Mouse (Mus musculus): Measurements from ENCODE around the gene Serpina3n. TPM values are rescaled to one million over a fixed set of nuclear protein-coding genes. Genes with fewer than 3 reads are reported as not detected.
"Not testable (repeated sequence)": the region's sequence is repeated elsewhere in the genome, so short reads cannot be mapped to it uniquely, and the experiment has no call there.

Serpina3n gene
- total RNA-seq, 2 experiments from 2014 or later = not detected

DNA sequence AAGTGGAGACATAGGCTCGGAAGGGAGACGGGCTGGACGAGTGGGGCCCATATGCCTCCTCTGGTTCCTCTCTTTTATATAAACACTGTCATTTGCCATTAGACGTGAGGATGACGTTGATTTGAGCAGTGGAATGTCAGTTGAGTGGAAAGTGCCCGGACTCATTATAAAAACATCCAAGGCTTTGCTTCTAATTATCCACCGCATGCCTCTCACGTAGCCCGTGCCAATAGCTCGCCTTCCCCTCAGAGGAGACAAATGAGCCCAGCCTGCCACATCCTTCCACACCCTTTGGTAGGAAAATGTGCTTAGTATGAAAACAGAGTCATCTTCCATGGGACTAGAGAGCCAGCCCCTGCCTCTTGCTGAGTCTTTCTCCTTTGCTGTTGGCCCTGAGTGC lies 24.8 kb downstream of the Serpina3n start:
- ATAC-seq (replicated peaks; ENCODE audit: poor library complexity, severe bottlenecking) = no peak

DNA sequence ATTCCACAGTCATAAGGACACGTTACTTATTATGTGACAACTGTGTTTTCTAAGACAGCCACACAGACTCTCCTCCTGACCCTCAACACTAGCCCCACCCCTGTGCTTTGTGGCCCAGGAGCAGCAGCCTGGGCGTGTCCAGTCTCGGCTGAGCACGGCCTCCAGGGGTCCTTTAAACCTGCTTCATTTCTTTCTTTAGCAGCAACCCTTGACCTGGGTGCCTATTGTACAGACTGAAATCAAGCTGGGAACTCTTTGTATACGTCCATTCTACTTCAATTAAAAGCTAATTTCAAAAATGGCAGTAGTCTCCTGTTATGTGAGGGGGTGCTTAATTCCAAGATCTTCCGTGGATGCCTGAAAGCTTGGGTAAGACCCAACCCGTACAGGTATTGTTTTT lies 26.7 kb downstream of the Serpina3n start:
- no peak for ATAC-seq (replicated peaks; ENCODE audit: poor library complexity, severe bottlenecking)

GRCm38 (mm10) chr12:104433951-104434735 lies 27.6 kb downstream of the Serpina3n start:
- ATAC-seq (replicated peaks; ENCODE audit: poor library complexity, severe bottlenecking) = no peak

DNA sequence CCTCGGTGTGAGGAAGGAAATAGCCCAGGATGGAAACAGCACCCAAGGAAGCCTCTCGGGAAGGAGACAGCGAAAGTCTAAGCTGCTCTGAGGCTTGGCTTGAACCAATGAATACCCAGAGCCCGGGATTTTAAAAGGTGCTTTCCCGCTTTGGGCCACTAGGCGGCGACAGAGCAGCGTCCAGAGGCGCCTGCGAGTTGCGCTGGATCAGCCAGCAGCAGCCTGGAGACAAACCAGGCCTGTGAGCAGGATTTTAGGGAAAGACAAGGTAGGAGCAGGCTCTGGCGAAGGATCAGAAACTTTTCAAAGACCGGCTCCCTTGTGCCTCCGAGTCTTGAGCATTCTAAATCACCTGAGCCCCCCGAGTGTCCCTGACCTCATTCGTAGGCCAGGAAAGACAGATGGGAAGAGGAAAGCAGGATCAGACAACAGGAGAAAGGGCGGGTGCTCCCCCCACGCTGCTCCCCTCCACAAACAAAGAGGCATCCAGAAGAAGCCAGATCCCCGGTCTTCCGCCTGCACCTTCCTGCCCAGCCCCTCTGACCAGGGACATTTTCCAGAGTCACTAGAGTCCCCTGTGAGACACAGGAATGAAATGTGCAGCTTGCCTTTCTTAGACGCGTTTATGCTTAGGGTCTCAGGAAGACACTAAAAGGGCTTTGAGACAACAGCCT lies 33.7 kb downstream of the Serpina3n start:
- ATAC-seq (replicated peaks; ENCODE audit: poor library complexity, severe bottlenecking) = peak; percentile 95

- no peak for ATAC-seq (replicated peaks; ENCODE audit: poor library complexity, severe bottlenecking)
These were observed 37.2 kb downstream of the Serpina3n start for GRCm38 (mm10) chr12:104443716-104444115.

DNA sequence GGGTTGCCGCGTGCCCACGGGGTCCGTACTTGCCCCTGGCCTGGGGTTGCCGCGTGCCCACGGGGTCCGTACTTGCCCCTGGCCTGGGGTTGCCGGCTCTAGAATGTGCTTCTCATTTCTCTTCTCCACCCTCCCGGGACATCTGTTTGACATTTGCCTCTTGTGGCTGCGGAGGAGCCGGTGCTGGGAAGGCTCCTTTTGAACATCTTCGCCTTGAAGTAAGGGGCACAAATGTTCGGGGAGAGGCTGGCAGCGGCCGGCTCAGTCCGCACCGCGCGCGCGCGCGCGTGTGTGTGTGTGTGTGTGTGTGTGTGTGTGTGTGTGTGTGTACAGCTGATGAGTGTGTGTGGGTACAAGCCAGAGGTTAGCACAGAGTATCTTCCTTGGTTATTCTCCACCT lies 40.5 kb downstream of the Serpina3n start:
- ATAC-seq (replicated peaks; ENCODE audit: poor library complexity, severe bottlenecking) = not testable (repeated sequence)

GRCm38 (mm10) chr12:104448099-104448498 lies 41.6 kb downstream of the Serpina3n start:
- peak; percentile 67; the same call in 1 of the 2 replicates for ATAC-seq (replicated peaks; ENCODE audit: poor library complexity, severe bottlenecking)

DNA sequence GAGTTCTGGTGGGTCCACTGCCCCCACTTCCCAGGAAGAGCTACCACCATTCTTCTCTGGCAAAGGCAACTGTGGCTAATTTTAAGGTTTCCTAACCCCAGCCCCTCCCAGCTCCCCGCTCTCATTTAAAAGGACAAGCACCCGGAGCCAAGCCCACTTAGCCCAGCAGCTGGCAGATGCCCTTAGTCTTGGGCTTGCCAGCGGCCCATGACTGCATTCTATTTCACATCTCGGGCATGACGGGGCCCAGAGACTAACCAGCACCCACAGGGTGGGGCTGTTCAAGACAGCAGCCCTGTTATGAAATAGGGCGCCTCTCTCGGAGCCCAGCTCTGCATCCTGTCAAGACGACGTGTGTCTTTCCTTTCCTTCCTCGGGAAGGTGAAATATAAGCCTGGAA lies 43.7 kb downstream of the Serpina3n start:
- ATAC-seq (replicated peaks; ENCODE audit: poor library complexity, severe bottlenecking) = no peak

GRCm38 (mm10) chr12:104453002-104453401 lies 46.5 kb downstream of the Serpina3n start:
- no peak for ATAC-seq (replicated peaks; ENCODE audit: poor library complexity, severe bottlenecking)

GRCm38 (mm10) chr12:104459377-104459776 lies 52.8 kb downstream of the Serpina3n start:
- no peak for ATAC-seq (replicated peaks; ENCODE audit: poor library complexity, severe bottlenecking)

DNA sequence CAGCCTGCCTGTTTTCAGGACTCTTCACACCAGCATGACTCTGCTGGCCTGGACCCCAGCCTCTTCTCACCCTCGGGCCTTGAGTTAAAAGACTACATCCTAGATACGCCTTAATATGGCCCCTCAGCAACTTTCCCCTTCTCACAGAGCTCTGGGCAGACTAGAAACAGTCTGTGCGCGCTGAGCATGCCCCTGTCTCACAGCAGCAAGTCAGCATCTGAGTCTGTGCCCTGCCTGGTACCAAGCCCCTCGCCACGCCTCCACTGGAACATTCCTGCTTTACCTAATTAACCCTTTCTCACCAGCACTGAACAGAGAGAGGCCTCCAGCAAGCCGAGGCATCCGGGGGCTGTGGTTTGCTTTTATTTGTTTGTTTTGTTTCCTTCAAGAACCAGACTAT lies 54.8 kb downstream of the Serpina3n start:
- ATAC-seq (replicated peaks; ENCODE audit: poor library complexity, severe bottlenecking) = no peak

Other genes starting within 250 kb of the Serpina3n start
- gene Serpina3f, start 192.2 kb upstream of the Serpina3n start, total RNA-seq (2014; fragmentation: Nextera tagmentation) = 0.69 TPM in 1 of 2 replicates, not detected in the other
- gene Serpina3f, start 192.2 kb upstream of the Serpina3n start, total RNA-seq (2017) = 0.62 and 1.6 TPM in 2 replicates
- 30.4 and 34.2 TPM in 2 replicates for gene Serpina3g, start 170.5 kb upstream of the Serpina3n start, total RNA-seq (2014; fragmentation: Nextera tagmentation)
- 26.5 and 29.7 TPM in 2 replicates for gene Serpina3g, start 170.5 kb upstream of the Serpina3n start, total RNA-seq (2017)
- not detected in 2 replicates for gene Serpina3i, start 143.6 kb upstream of the Serpina3n start, total RNA-seq (2014; fragmentation: Nextera tagmentation)
- gene Serpina3i, start 143.6 kb upstream of the Serpina3n start, total RNA-seq (2017) = not detected in 2 replicates
- gene Serpina3j, start 92.2 kb upstream of the Serpina3n start, total RNA-seq (2014; fragmentation: Nextera tagmentation) = not detected in 2 replicates
- gene Serpina3j, start 92.2 kb upstream of the Serpina3n start, total RNA-seq (2017) = not detected in 2 replicates
- gene Serpina3k, start 68.2 kb upstream of the Serpina3n start, total RNA-seq (2014; fragmentation: Nextera tagmentation) = not detected in 2 replicates
- not detected in 2 replicates for gene Serpina3k, start 68.2 kb upstream of the Serpina3n start, total RNA-seq (2017)
- gene Serpina3m, start 68.2 kb upstream of the Serpina3n start, total RNA-seq (2014; fragmentation: Nextera tagmentation) = not detected in 2 replicates
- not detected in 2 replicates for gene Serpina3m, start 68.2 kb upstream of the Serpina3n start, total RNA-seq (2017)
- gene Gsc, start 66.6 kb downstream of the Serpina3n start, total RNA-seq (2014; fragmentation: Nextera tagmentation) = not detected in 2 replicates
- not detected in 2 replicates for gene Gsc, start 66.6 kb downstream of the Serpina3n start, total RNA-seq (2017)

Measured in granulocyte monocyte progenitor cell, adult 5-6 weeks (primary cell).